Mouse (Mus musculus) megakaryocyte progenitor cell, adult 5-6 weeks (primary cell): ENCODE measurements around the gene Thra. TPM values are rescaled to one million over a fixed set of nuclear protein-coding genes. Genes with fewer than 3 reads are reported as not detected.

Experiments
- ATAC-seq: replicated peaks from 2 replicates; pipeline ENCODE4 v1.8.0; 2016; ENCODE audit warnings: mild to moderate bottlenecking, moderate TSS enrichment, inconsistent platforms; ENCODE audit not compliant: poor library complexity
- total RNA-seq, 2 experiments: library from RNA; stranded (forward) in 1 of 2; stranded (reverse) in 1 of 2; fragments of 157-497, 149-512 nt in 1 of 2; fragments of 200-1000 nt in 1 of 2; gene quantifications; 2 replicates each; pipeline versions ENCODE4 v1.2.3 to v1.2.4; 2015 to 2017

Gene Thra
- total RNA-seq, 2 experiments from 2014 or later: 21.8 to 34.2 TPM

DNA sequence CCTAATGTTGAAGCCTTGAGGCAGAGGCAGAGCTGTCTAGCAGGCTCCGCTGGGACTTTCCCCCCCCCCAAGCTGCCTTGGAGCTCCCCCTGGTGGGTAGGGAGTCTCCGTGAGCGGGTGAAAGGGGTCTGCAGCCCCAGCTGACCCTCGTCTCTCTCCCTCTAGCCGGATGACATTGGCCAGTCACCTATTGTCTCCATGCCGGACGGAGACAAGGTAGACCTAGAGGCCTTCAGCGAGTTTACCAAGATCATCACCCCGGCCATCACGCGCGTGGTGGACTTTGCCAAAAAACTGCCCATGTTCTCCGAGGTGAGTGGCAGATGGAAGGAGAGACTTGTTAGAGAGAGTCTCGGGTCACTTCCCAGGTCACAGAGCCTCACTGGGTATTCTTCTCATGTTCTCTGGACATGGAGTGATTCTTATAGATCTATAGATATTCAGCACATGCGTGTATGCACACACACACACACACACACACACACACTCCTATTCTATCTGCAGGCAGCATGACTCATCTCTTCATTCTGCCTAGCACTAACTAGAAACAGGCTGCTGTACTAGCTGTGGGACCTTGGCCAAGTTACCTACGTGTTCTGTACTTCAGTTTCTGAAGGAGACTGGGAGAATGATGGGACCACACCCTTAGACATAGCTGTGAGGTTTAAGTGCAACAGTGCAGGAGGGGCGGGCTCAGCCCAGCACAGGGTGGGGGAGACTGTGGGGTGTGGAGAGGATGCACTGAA, 22.5 kb downstream of the Thra start:
- peak; percentile 38; the same call in 1 of the 2 replicates for ATAC-seq

- ATAC-seq: no peak
These were observed 23.0 kb downstream of the Thra start for GRCm38 (mm10) chr11:98763502-98763861.

DNA sequence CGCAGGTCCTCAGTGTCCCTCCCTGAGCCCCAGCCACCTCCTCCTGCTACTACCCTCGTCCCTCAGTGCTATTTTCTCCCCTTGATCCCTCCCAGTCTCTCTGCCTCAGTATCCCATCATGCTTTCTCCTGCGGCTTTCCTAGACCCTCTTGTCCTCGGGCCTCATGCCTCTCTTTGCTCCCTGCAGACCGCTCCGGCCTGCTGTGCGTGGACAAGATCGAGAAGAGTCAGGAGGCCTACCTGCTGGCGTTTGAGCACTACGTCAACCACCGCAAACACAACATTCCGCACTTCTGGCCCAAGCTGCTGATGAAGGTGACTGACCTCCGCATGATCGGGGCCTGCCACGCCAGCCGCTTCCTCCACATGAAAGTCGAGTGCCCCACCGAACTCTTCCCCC, 23.7 kb downstream of the Thra start:
- ATAC-seq: no peak

DNA sequence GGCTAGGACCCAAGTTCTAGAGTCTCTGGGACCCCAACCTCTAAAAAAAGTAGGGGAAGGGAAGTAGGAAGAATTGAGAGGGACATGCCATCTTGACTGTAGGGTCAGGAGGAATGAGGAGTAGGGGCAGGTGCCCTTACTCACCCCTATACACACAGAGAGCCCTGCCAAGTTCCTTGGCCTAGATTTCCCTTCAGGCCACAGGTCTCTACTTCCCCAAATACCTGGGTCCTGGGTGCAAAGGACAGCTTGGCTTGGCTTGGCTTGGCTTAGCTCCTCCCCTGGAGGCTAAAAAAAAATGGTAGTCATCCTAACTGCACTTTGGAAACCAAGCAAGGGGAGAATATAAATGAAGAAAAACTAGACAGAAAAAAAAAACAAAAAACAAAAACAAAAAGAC, 24.3 kb downstream of the Thra start:
- no peak for ATAC-seq

DNA sequence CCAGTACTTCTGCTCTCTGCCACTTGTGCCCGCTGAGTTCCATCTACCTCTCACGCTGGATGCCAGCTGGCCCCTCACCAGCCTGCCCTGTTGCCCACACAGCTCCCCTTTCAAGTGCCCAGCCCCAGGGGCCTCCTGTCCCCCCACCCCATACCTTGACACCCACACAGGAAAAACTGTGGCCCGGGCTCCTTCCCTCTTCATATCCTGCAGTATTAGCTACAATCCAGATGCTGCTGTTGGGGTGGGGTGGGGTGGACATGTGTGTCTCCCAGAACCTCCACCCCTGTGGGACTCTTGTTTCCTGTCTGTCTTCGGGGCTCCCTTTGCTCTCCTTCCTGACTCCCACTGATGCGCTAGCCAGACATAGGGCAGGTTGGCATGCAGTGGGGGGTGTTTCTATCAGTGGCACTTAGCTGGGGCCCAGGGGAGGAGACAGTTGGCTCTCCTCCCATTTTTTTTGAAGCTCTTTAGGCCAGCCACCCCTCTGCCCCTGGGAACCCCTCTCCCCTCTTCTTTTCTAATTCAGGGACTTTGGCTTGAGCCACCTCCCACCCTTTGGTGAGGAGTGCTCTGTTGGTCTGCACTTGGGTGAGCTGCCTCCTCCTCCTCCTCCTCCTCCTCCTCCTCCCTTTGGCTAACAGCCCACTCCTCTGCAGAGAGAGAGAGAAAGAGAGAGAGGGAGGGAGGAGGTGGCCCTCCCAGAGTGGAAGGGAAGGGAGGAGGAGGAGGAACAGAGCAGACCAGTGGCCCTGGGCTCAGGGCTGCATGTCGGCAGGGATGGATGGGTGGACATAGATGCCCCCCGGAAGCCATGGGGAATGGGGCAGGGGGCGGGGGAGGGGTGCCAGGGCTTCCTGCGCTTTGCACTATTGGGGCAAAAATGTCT, 25.2 kb downstream of the Thra start:
- ATAC-seq: peak; percentile 29; the same call in 1 of the 2 replicates

GRCm38 (mm10) chr11:98766346-98766745, 25.9 kb downstream of the Thra start:
- ATAC-seq: no peak

GRCm38 (mm10) chr11:98766816-98767215, 26.4 kb downstream of the Thra start:
- ATAC-seq: no peak

DNA sequence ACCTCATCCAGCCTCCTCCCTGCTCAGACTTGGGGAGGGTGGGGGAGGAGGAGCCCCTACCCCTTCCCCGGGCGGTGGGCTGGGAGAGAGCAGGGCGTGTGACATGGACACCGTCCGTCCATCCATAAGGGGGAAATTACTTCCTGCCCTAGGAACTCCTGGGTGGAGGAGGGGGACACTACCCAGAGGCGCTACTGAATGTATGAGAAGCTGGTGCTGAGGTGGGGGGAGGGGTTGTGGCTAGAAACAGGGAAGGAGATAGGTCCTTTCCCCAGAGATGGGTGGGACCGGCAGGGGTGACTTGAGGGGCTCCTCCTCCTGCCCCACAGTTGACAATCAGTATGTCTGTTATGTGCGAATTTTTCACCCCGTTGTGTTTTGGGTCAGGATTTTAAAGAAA, 26.8 kb downstream of the Thra start:
- ATAC-seq: peak; percentile 61

DNA sequence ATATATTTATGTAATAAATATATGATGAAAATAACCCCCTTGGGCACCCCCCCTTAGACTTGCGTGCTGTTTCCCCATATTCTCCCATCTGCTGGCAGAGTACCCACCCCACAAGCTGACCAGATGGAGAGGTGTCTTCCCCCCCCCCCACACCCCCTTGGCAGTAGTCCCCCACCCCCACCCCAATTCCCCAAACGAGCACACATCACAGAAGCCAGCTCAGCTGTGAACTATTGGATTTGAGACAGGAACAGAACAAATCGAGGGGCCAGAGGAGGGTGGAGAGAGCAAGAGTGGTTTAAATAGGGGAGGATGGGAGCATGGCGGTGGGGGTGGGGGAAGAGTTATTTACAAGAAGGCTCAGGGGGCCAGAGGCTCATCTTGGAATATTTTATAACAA, 27.3 kb downstream of the Thra start:
- ATAC-seq: no peak

DNA sequence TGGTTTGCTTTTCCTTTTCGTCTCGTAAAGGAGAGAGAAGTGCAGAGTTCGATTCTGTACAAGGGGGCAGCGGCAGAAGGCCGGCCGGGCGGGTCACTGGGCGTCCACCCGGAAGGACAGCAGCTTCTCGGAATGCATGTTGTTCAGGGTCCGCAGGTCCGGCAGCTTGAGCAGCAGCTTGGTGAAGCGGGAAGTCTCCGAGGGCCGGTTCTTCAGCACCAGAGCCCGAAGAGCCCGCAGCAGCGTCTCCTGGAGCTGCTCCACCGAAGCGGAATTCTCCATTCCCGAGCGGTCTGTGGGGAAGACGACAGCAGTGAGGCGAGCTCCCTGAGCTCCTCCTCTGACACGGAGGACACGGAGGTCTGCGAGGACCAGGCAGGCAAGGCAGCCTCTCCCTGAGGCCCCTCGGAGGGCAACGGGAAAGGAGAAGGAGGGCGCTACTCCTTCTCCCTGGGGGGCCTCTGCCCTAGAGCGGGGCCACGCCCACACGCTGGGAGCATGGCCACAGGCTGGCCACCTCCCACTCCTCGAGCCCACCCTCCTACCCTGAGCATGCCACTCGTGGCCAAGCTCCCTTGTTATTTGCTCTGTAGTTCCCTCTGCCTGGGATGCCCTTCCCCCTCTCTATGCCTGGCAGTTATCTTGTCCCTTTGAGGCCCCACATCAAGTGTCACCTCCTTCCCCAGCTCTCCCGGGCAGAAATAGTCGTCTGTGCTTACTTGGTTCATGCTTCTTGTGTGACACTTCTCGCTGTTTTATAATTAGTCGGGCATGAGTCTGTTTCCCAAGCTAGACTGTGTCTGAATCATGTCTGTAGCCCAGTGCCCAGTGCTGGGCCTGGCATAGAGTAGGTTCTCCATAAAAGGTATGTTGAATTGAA, 27.9 kb downstream of the Thra start:
- 0 out of 2 replicates have a peak, but pooled peaks have one; percentile 10 for ATAC-seq

- no peak for ATAC-seq
These were observed 28.8 kb downstream of the Thra start for GRCm38 (mm10) chr11:98769007-98769954.

DNA sequence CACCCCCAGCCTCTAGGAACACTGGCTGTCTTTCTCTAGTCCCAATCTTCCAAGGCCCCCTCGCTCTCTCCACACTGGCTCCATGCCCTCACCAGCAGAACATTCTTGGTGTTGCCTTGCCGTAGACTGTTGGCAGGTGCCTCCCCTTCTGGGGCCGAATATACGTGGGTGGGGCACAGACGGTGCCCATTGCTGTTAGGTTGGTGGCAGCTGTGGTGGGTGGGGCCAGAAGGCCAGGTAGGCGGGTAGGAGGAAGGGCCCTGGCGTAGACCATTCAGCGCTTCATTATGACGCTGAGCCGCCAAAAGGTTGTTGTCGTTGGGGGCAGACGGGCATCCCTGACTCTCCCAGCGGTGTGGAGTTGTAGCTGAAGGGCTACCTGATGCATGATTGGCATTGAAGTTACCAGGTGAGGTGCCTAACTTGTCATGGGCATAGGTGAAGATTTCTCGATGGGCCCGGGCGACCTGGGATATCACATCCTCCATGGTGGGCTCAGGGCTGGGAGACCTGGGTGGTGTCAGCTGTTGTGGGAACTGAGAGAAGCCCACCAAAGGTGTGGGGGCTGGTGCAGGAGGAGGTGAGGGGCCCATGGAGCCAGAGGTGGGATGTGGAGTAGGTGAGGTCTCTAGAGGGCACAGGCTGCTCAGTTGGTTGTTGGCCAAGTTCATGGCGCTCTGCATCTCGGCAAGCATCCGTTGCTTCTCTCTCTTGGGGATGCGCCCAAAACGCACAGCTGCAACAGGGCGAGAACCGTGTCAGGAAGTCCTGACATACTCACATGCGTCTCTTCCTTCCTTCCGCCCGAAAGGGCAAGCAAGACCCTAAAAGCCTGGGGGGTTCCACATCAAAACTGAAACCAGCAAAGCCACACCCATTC, 29.9 kb downstream of the Thra start:
- no peak for ATAC-seq

GRCm38 (mm10) chr11:98771131-98771530, 30.7 kb downstream of the Thra start:
- ATAC-seq: no peak

DNA sequence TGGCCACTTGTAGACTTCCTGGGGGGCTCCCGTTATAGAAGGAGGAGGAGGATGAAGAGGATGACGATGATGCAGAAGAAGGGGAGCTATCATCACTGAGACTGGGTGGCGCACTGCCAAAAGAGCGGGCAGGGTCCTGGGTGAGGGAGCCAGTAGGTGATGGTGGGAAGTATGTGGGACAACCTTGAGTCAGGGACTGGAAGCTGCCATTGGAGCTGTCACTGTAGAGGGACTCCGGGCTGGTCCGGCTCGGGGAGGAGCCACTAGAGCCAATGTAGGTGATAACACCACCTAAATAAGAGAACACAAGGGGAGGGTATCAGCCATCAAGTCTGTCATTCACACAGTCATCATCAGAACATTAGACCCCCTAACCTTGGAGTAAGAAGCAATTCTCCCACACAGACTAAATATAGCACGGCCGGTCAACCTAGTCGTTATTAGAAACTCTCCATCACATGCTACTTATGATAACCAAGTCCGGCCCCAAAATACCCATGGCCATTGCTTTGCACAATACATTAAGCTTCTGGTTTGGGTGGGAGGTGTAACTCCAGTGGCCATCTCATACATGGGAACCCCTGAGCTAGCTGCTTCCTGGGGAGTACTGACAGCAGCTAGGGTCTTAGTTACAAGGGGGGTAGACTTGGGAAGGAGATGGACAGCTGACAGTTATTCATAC, 31.5 kb downstream of the Thra start:
- no peak for ATAC-seq

GRCm38 (mm10) chr11:98772667-98773171, 32.3 kb downstream of the Thra start:
- no peak for ATAC-seq

GRCm38 (mm10) chr11:98773635-98774295, 33.3 kb downstream of the Thra start:
- peak; percentile 81 for ATAC-seq

GRCm38 (mm10) chr11:98774582-98775347, 34.3 kb downstream of the Thra start, which contains the start of gene Nr1d1:
Gene Nr1d1 (minus strand): TSS chr11:98775333.
- no peak for ATAC-seq
